Mouse (Mus musculus) gastrocnemius, postnatal 25 days (tissue): ENCODE results near the gene Olfr1375. TPM values are rescaled to one million over a fixed set of nuclear protein-coding genes. Genes with fewer than 3 reads are reported as not detected.
"Not testable (repeated sequence)": the region's sequence is repeated elsewhere in the genome, so short reads cannot be mapped to it uniquely, and the experiment has no call there.

Source experiments
- DNase-seq: peaks from one replicate; pipeline ENCODE4 v3.0.0; 2022
- long read RNA-seq, 2 experiments: library from polyadenylated mRNA; stranded (forward); transcript quantifications; one replicate each; pipeline ENCODE4 v2.0.0; 2021
- total RNA-seq, 2 experiments: library from RNA; stranded (reverse); gene quantifications; 1 replicate in 1 of 2; 2 replicates in 1 of 2; pipeline ENCODE4 v1.2.3; 2021

Olfr1375 gene
- not detected for total RNA-seq
- long read RNA-seq, experiment 1: 0 reads
- long read RNA-seq, experiment 2: 0 reads

DNA sequence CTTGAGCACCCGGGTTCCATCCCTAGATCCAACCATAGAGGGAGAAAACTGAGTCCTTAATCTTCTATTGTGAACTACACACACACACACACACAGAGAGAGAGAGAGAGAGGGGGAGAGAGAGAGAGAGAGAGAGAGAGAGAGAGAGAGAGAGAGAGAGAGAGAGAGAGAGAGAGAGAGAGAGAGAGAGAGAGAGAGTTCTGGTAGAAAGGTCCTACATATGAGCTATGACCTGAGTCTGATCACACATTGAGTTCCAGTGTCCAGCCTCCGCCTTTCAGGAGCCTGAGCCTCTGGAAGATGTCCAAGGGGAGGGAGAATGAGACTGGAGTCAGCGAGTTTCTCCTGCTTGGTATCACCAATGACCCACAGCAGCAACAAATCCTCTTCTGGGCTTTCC lies at the start of gene Olfr1375:
Gene Olfr1375, plus strand, starts transcription at position 301 of the 400 bp plus-strand sequence.
- DNase-seq: not testable (repeated sequence)

- no peak for DNase-seq
Measured at GRCm38 (mm10) chr11:51003296-51003695, 44.6 kb upstream of the Olfr1375 start, which contains the start of gene Olfr51. TSS of gene Olfr51 (plus strand) at chr11:51003596.

GRCm38 (mm10) chr11:51011821-51012220 lies 36.1 kb upstream of the Olfr1375 start:
- DNase-seq: no peak

DNA sequence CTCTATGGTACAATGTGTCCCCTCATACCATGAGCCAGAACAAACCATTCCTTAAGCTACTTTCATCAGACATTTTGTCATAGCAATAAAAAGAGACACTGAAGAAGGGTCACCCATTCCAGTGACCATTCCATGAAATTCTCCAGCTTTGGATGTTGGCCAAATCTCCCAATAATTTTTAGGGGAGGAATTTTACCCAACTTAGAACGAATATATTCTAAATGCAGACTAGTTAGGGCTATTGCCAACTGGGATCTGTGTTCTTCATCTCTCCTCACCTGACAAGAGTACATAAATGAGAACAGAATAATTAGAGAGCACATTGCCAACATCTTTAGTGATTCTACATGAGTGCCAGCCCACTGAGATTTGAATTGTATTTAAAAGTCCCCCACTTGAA lies 34.0 kb upstream of the Olfr1375 start, which contains the start of gene Olfr54:
Gene Olfr54, plus strand, starts transcription at position 301 of the 400 bp plus-strand sequence.
- DNase-seq: no peak

GRCm38 (mm10) chr11:51016341-51016740 lies 31.6 kb upstream of the Olfr1375 start:
- no peak for DNase-seq

- not testable (repeated sequence) for DNase-seq
Measured at GRCm38 (mm10) chr11:51026811-51027210, 21.1 kb upstream of the Olfr1375 start.

DNA sequence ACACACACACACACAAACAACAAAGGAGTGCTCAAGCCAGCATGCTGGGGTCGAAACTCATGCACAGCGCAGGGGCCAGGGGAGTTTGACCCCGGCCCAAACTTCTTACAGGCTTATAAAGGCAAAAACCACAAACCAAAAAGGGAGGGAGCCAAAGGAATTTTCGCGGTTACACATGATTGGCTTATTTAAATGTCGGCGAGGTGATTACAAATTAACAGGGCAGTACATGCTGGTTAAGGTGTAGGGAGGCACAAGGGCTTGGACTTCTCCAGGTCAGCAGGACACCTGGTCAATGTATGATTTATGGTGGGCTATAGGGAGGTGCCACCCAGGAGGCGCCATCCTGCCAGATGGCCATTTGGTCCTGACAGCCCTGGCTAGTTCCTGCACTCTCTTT lies 18.5 kb upstream of the Olfr1375 start:
- DNase-seq: not testable (repeated sequence)

DNA sequence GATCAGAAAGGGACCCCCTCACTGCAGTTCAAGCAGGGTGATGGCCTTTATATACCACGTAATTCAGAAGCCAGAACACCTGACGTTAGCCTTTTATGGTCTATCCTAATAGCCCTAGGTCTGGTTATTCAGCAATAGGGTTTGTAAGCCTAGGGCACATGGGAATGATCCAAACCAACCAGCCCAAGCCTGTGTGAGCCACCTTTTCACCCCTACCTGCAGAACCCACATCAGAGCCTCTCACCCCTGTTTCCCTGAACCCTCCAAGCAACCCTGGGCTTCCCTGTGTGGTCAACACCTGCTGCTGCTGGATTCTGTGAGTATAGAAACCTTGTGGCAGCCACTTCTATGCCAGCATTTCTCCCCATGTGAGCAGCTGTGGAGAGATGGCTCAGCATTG lies 17.7 kb upstream of the Olfr1375 start:
- no peak for DNase-seq

DNA sequence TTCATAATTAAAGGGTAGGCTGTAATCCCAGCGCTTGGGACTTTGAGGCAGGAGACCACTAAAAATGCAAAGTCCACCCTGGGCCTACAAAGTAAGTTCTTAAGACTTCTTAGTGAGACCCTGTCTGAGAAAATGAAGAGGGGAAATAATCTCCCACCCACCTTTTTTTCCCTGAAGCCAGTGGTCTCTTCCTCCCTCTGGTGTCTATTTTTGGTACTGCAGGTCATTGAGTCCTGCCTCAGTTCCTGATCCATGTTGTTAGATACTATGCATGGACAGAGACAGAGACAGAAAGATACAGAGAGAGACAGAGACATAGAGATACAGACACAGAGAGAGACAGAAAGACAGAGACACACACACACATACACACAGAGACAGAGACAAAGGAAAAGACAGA lies 15.1 kb upstream of the Olfr1375 start:
- no peak for DNase-seq

- DNase-seq: not testable (repeated sequence)
Measured at GRCm38 (mm10) chr11:51034141-51034540, 13.8 kb upstream of the Olfr1375 start.

- no peak for DNase-seq
Measured at GRCm38 (mm10) chr11:51035951-51036350, 12.0 kb upstream of the Olfr1375 start.

- DNase-seq: not testable (repeated sequence)
Measured at GRCm38 (mm10) chr11:51044776-51045175, 3.1 kb upstream of the Olfr1375 start.

- no peak for DNase-seq
Measured at GRCm38 (mm10) chr11:51051678-51052077, 3.8 kb downstream of the Olfr1375 start.

GRCm38 (mm10) chr11:51053230-51053629 lies 5.3 kb downstream of the Olfr1375 start:
- no peak for DNase-seq

- peak; percentile 72 for DNase-seq
Measured at GRCm38 (mm10) chr11:51059151-51059571, 11.3 kb downstream of the Olfr1375 start, which contains the start of gene Zfp354a. TSS of gene Zfp354a (plus strand) at chr11:51059257.

GRCm38 (mm10) chr11:51059640-51060039 lies 11.7 kb downstream of the Olfr1375 start:
- no peak for DNase-seq

- no peak for DNase-seq
Measured at GRCm38 (mm10) chr11:51060981-51061380, 13.1 kb downstream of the Olfr1375 start.

GRCm38 (mm10) chr11:51063276-51063675 lies 15.4 kb downstream of the Olfr1375 start:
- DNase-seq: no peak

GRCm38 (mm10) chr11:51063841-51064240 lies 15.9 kb downstream of the Olfr1375 start:
- no peak for DNase-seq

GRCm38 (mm10) chr11:51084527-51084926 lies 36.6 kb downstream of the Olfr1375 start:
- DNase-seq: no peak

DNA sequence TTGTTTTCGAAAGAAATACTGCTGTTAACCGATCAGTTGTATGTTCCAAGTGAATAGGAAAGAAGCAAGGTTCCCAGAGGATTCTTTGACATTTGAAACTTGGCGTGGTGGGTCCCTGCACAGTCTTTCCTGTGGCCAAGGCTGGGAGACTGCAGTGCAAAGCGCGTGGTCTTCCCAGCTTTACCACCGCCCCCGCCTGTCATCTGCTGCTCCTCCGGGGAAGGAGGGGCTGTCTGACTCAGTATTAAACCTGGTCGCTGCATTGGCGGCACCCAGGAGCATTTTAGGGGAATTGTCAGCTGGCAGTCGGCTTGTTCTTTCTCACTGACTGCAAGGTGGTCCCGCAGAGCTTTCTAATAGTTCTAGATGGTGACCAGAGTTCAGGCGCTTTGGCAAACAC lies 37.4 kb downstream of the Olfr1375 start:
- DNase-seq: no peak
